Mouse (Mus musculus) left cerebral cortex, postnatal 10 days (tissue): ENCODE measurements around the gene Zfyve27. TPM values are rescaled to one million over a fixed set of nuclear protein-coding genes. Genes with fewer than 3 reads are reported as not detected.

Experiments
- DNase-seq, 2 experiments: peaks; one replicate each; pipeline ENCODE4 v3.0.0; 2021 to 2022; ENCODE audit warnings: low spot score in 2 of 2, mixed read lengths in 1 of 2; ENCODE audit errors: extremely low spot score in 1 of 2
- intact Hi-C: fragments of 180-260 bp; cut with DNase I; formaldehyde crosslinking; loops from one replicate; pipeline ENCODE4 v1.15.1; 2025
- total RNA-seq, 2 experiments: library from RNA; stranded (reverse); gene quantifications; 2 replicates each; pipeline ENCODE4 v1.2.3; 2021

Gene Zfyve27
- total RNA-seq, 2 experiments from 2014 or later, result 93.9 to 100 TPM

GRCm38 (mm10) chr19:42166766-42167165, 3.0 kb downstream of the Zfyve27 start:
- no peak for DNase-seq
- intact Hi-C loops, result loop anchor here (5.0 kb wide), 1 partner anchor 124 kb away; no protein-coding TSS in a partner anchor

GRCm38 (mm10) chr19:42167489-42167888, 3.7 kb downstream of the Zfyve27 start:
- intact Hi-C loops, result loop anchor here (5.0 kb wide), 1 partner anchor 125 kb away; no protein-coding TSS in a partner anchor
- no peak for DNase-seq

GRCm38 (mm10) chr19:42169322-42169975, 5.7 kb downstream of the Zfyve27 start:
- intact Hi-C loops, result loop anchor here (5.0 kb wide), 1 partner anchor 127 kb away; no protein-coding TSS in a partner anchor
- DNase-seq, result peak in 1 of 2 experiments; percentile 55

GRCm38 (mm10) chr19:42170025-42170969, 6.5 kb downstream of the Zfyve27 start:
- DNase-seq, result peak; percentile 90 to 95
- intact Hi-C loops, result no loop called here

- no peak for DNase-seq
- intact Hi-C loops, result no loop called here
These were observed 13.1 kb downstream of the Zfyve27 start for GRCm38 (mm10) chr19:42176841-42177240.

- intact Hi-C loops, result no loop called here
These were observed 13.7 kb downstream of the Zfyve27 start for GRCm38 (mm10) chr19:42177461-42177860.

GRCm38 (mm10) chr19:42179356-42179755, 15.6 kb downstream of the Zfyve27 start:
- DNase-seq, result no peak
- intact Hi-C loops, result no loop called here

More at GRCm38 (mm10) chr19:42177461-42177860, 13.7 kb downstream of the Zfyve27 start:
- DNase-seq, result no peak

- DNase-seq, result no peak
- intact Hi-C loops, result no loop called here
These were observed 18.9 kb downstream of the Zfyve27 start for GRCm38 (mm10) chr19:42182673-42183072.

- no peak for DNase-seq
- intact Hi-C loops, result no loop called here
These were observed 26.0 kb downstream of the Zfyve27 start for GRCm38 (mm10) chr19:42189735-42190134.

- intact Hi-C loops, result no loop called here
These were observed 26.7 kb downstream of the Zfyve27 start for GRCm38 (mm10) chr19:42190494-42190893.

GRCm38 (mm10) chr19:42193311-42193710, 29.6 kb downstream of the Zfyve27 start:
- intact Hi-C loops, result no loop called here

More at GRCm38 (mm10) chr19:42190494-42190893, 26.7 kb downstream of the Zfyve27 start:
- DNase-seq, result peak in 1 of 2 experiments; percentile 51

GRCm38 (mm10) chr19:42196378-42196777, 32.6 kb downstream of the Zfyve27 start:
- no peak for DNase-seq
- intact Hi-C loops, result loop anchor here (5.0 kb wide), 1 partner anchor 71 kb away; no protein-coding TSS in a partner anchor

More at GRCm38 (mm10) chr19:42193311-42193710, 29.6 kb downstream of the Zfyve27 start:
- peak in 1 of 2 experiments; percentile 53 for DNase-seq

GRCm38 (mm10) chr19:42197066-42197465, 33.3 kb downstream of the Zfyve27 start:
- intact Hi-C loops, result loop anchor here (5.0 kb wide), 1 partner anchor 70 kb away; no protein-coding TSS in a partner anchor
- no peak for DNase-seq

- intact Hi-C loops, result loop anchor here (5.0 kb wide), 1 partner anchor 69 kb away; no protein-coding TSS in a partner anchor
- peak in 1 of 2 experiments; percentile 31 for DNase-seq
These were observed 34.3 kb downstream of the Zfyve27 start for GRCm38 (mm10) chr19:42198026-42198425.

- no peak for DNase-seq
- intact Hi-C loops, result no loop called here
These were observed 38.1 kb downstream of the Zfyve27 start, which contains the start of gene Sfrp5 for GRCm38 (mm10) chr19:42201696-42202381. TSS of gene Sfrp5 (minus strand) at chr19:42202252.

- intact Hi-C loops, result no loop called here
- DNase-seq, result no peak
These were observed 38.7 kb downstream of the Zfyve27 start for GRCm38 (mm10) chr19:42202467-42202866.

GRCm38 (mm10) chr19:42204306-42204705, 40.6 kb downstream of the Zfyve27 start:
- intact Hi-C loops, result no loop called here
- no peak for DNase-seq

GRCm38 (mm10) chr19:42205201-42205600, 41.5 kb downstream of the Zfyve27 start:
- no peak for DNase-seq

GRCm38 (mm10) chr19:42209485-42209884, 45.7 kb downstream of the Zfyve27 start:
- intact Hi-C loops, result no loop called here
- DNase-seq, result no peak

More at GRCm38 (mm10) chr19:42205201-42205600, 41.5 kb downstream of the Zfyve27 start:
- intact Hi-C loops, result no loop called here
